Comparison of ENCODE assay signal across 35 mouse cellular contexts in genomic region chr10:107220501-107220900, GRCm38 (mm10).
"Had no signal": no experiment of that assay in that cellular context is flagged by ENCODE, and none has a peak within 500 bp of the region (broad histone marks: within the 10 kb centered on the region; RNA-seq: fewer than 3 reads in every experiment).

No protein-coding gene starts in this region.

- H3K9ac ChIP-seq: heart, embryonic 12.5 days; heart, embryonic 13.5 days; heart, embryonic 15.5 days; hindbrain, embryonic 12.5 days; hindbrain, embryonic 13.5 days; hindbrain, embryonic 14.5 days; hindbrain, embryonic 15.5 days; intestine, embryonic 15.5 days; kidney, embryonic 15.5 days had no signal

- H3K4me1 ChIP-seq: heart, embryonic 10.5 days; heart, embryonic 12.5 days; heart, embryonic 13.5 days; heart, embryonic 15.5 days; hindbrain, embryonic 10.5 days; hindbrain, embryonic 12.5 days; hindbrain, embryonic 13.5 days; hindbrain, embryonic 15.5 days; intestine, embryonic 15.5 days; kidney, embryonic 15.5 days had no signal

- H3K36me3 ChIP-seq: heart, embryonic 10.5 days; heart, embryonic 12.5 days; heart, embryonic 13.5 days; heart, embryonic 15.5 days; hindbrain, embryonic 10.5 days; hindbrain, embryonic 12.5 days; hindbrain, embryonic 13.5 days; hindbrain, embryonic 15.5 days; intestine, embryonic 15.5 days; kidney, embryonic 15.5 days had no signal

- H3K9me3 ChIP-seq: heart, embryonic 10.5 days; heart, embryonic 12.5 days; heart, embryonic 13.5 days; heart, embryonic 15.5 days; hindbrain, embryonic 10.5 days; hindbrain, embryonic 12.5 days; hindbrain, embryonic 13.5 days; hindbrain, embryonic 15.5 days; intestine, embryonic 15.5 days; kidney, embryonic 15.5 days had no signal

- H3K4me3 ChIP-seq: heart, embryonic 10.5 days; heart, embryonic 12.5 days; heart, embryonic 13.5 days; heart, embryonic 15.5 days; hindbrain, embryonic 10.5 days; hindbrain, embryonic 12.5 days; hindbrain, embryonic 13.5 days; hindbrain, embryonic 15.5 days; intestine, embryonic 15.5 days; kidney, embryonic 15.5 days; layer of hippocampus, adult 2 months had no signal

- DNase-seq: heart, postnatal 10 days; heart, postnatal 14 days; heart, postnatal 36 days; heart, postnatal 4 days; kidney, adult 11 months; kidney, adult 18-20 months; kidney, adult 2 months; kidney, adult 8-10 months; kidney, adult 9 months; kidney, postnatal 10 days; kidney, postnatal 14 days; kidney, postnatal 25 days; kidney, postnatal 36 days; kidney, postnatal 4 days; layer of hippocampus, adult 9-11 months; layer of hippocampus, postnatal 36 days had no signal

- H3K27ac ChIP-seq: heart, embryonic 10.5 days; heart, embryonic 13.5 days; heart, embryonic 15.5 days; hindbrain, embryonic 10.5 days; hindbrain, embryonic 12.5 days; hindbrain, embryonic 13.5 days; hindbrain, embryonic 14.5 days; hindbrain, embryonic 15.5 days; hindbrain, postnatal 0 days; intestine, embryonic 15.5 days; kidney, embryonic 15.5 days; kidney, postnatal 0 days; layer of hippocampus, adult 2 months had no signal

- ATAC-seq: hindbrain, embryonic 16.5 days; hindbrain, postnatal 0 days; inflammation-experienced regulatory T-cells, adult 6 months; intestine, embryonic 15.5 days; intestine, embryonic 16.5 days; intestine, postnatal 0 days had no signal

- H3K4me2 ChIP-seq: heart, embryonic 11.5 days; heart, embryonic 12.5 days; heart, embryonic 13.5 days; heart, embryonic 15.5 days; hindbrain, embryonic 12.5 days; hindbrain, embryonic 13.5 days; hindbrain, embryonic 14.5 days; hindbrain, embryonic 15.5 days; intestine, embryonic 15.5 days; kidney, embryonic 15.5 days had no signal

- H3K27me3 ChIP-seq: heart, embryonic 12.5 days; heart, embryonic 13.5 days; heart, embryonic 15.5 days; hindbrain, embryonic 12.5 days; hindbrain, embryonic 13.5 days; hindbrain, embryonic 15.5 days; intestine, embryonic 15.5 days; kidney, embryonic 15.5 days had no signal
